Mouse (Mus musculus): ENCODE measurements around the gene Piwil4. TPM values are rescaled to one million over a fixed set of nuclear protein-coding genes. Genes with fewer than 3 reads are reported as not detected.

Piwil4 gene
- polyA plus RNA-seq, 1 experiment, result 0.36 TPM

- Histone ChIP-seq H3K79me2 (ENCODE audit: control insufficient read depth, insufficient read depth) (no peaks in the 10 kb centered on the region), H3K4me2 (ENCODE audit: low read depth) (no peak overlapping the region), H3K27me3 (ENCODE audit: control insufficient read depth, insufficient read depth, insufficient read length) (peaks cover 4% of the 10 kb centered on the region), H3ac (ENCODE audit: control insufficient read depth, insufficient read length) (no peak overlapping the region), H3K4me3 (no peak overlapping the region), H3K36me3 (ENCODE audit: control insufficient read depth, insufficient read depth) (no peaks in the 10 kb centered on the region)
- TF ChIP-seq MYOG (IDR thresholded peaks at IDR 0.05; ENCODE audit: control insufficient read depth in 1 of 3, insufficient read depth in 1 of 3, insufficient read length in 2 of 3, low read depth in 2 of 3) (no peak), MAX (IDR thresholded peaks at IDR 0.05; ENCODE audit: low read depth) (no peak), POLR2A (IDR thresholded peaks at IDR 0.05; ENCODE audit: insufficient read length, low read depth) (no peak), CEBPB (IDR thresholded peaks at IDR 0.05; ENCODE audit: insufficient read depth, poor library complexity, severe bottlenecking) (no peak), REST (IDR thresholded peaks at IDR 0.05; ENCODE audit: insufficient read depth, insufficient read length) (no peak), USF1 (IDR thresholded peaks at IDR 0.05; ENCODE audit: low read depth) (no peak), POLR2AphosphoS2 (IDR thresholded peaks at IDR 0.05; ENCODE audit: insufficient read length, low read depth) (no peak), TCF3 (IDR thresholded peaks at IDR 0.05; ENCODE audit: insufficient read length, low read depth) (no peak), MYOD1 (IDR thresholded peaks at IDR 0.05; ENCODE audit: control insufficient read depth in 1 of 3, insufficient read length in 2 of 3, low read depth in 2 of 3) (no peak), E2F4 (IDR thresholded peaks at IDR 0.05; ENCODE audit: insufficient read depth) (no peak), TCF12 (IDR thresholded peaks at IDR 0.05; ENCODE audit: insufficient read depth, poor library complexity, severe bottlenecking) (no peak), SRF (IDR thresholded peaks at IDR 0.05; ENCODE audit: control insufficient read depth, insufficient read length, low read depth) (no peak)
Observed at GRCm38 (mm10) chr9:14647849-14648248, 92.7 kb downstream of the Piwil4 start.

- Histone ChIP-seq H3K36me3 (ENCODE audit: control insufficient read depth, insufficient read depth) (no peaks in the 10 kb centered on the region), H3K79me2 (ENCODE audit: control insufficient read depth, insufficient read depth) (no peaks in the 10 kb centered on the region), H3K4me2 (ENCODE audit: low read depth) (no peak overlapping the region), H3K27me3 (ENCODE audit: control insufficient read depth, insufficient read depth, insufficient read length) (peaks cover 4% of the 10 kb centered on the region), H3ac (ENCODE audit: control insufficient read depth, insufficient read length) (no peak overlapping the region), H3K4me3 (no peak overlapping the region)
- no peak for TF ChIP-seq USF1 (IDR thresholded peaks at IDR 0.05; ENCODE audit: low read depth)
- no peak for TF ChIP-seq POLR2A (IDR thresholded peaks at IDR 0.05; ENCODE audit: insufficient read length, low read depth)
- no peak for TF ChIP-seq TCF3 (IDR thresholded peaks at IDR 0.05; ENCODE audit: insufficient read length, low read depth)
- no peak for TF ChIP-seq CEBPB (IDR thresholded peaks at IDR 0.05; ENCODE audit: insufficient read depth, poor library complexity, severe bottlenecking)
- TF ChIP-seq POLR2AphosphoS2 (IDR thresholded peaks at IDR 0.05; ENCODE audit: insufficient read length, low read depth), result no peak
- TF ChIP-seq E2F4 (IDR thresholded peaks at IDR 0.05; ENCODE audit: insufficient read depth), result no peak
- TF ChIP-seq REST (IDR thresholded peaks at IDR 0.05; ENCODE audit: insufficient read depth, insufficient read length), result no peak
- TF ChIP-seq SRF (IDR thresholded peaks at IDR 0.05; ENCODE audit: control insufficient read depth, insufficient read length, low read depth), result no peak
- no peak for TF ChIP-seq MYOD1 (IDR thresholded peaks at IDR 0.05; ENCODE audit: control insufficient read depth in 1 of 3, insufficient read length in 2 of 3, low read depth in 2 of 3)
- TF ChIP-seq MYOG (IDR thresholded peaks at IDR 0.05; ENCODE audit: control insufficient read depth in 1 of 3, insufficient read depth in 1 of 3, insufficient read length in 2 of 3, low read depth in 2 of 3), result no peak
- TF ChIP-seq MAX (IDR thresholded peaks at IDR 0.05; ENCODE audit: low read depth), result no peak
Observed at GRCm38 (mm10) chr9:14646641-14647040, 93.9 kb downstream of the Piwil4 start.

Other genes with a start within 250 kb of the Piwil4 start
- gene Kdm4d, start 240.3 kb downstream of the Piwil4 start, polyA plus RNA-seq (2012; fragmentation: generic; extraction: Trizol), result not detected
- gene Cwc15, start 240.1 kb downstream of the Piwil4 start, polyA plus RNA-seq (2012; fragmentation: generic; extraction: Trizol), result 107 TPM
- 37.3 TPM for gene Amotl1, start 95.7 kb downstream of the Piwil4 start, polyA plus RNA-seq (2012; fragmentation: generic; extraction: Trizol)
- 0.26 TPM for gene Fut4, start 11.7 kb upstream of the Piwil4 start, polyA plus RNA-seq (2012; fragmentation: generic; extraction: Trizol)
- 0.61 TPM for gene 1700012B09Rik, start 30.3 kb upstream of the Piwil4 start, polyA plus RNA-seq (2012; fragmentation: generic; extraction: Trizol)
- 7.8 TPM for gene Mre11a, start 43.9 kb upstream of the Piwil4 start, polyA plus RNA-seq (2012; fragmentation: generic; extraction: Trizol)
- 6.0 TPM for gene Ankrd49, start 44.1 kb upstream of the Piwil4 start, polyA plus RNA-seq (2012; fragmentation: generic; extraction: Trizol)
- not detected for gene Gpr83, start 119.5 kb upstream of the Piwil4 start, polyA plus RNA-seq (2012; fragmentation: generic; extraction: Trizol)
- not detected for gene Izumo1r, start 163.2 kb upstream of the Piwil4 start, polyA plus RNA-seq (2012; fragmentation: generic; extraction: Trizol)